Mouse (Mus musculus) heart, embryonic 13.5 days (tissue): ENCODE data around the gene Atp5c1. TPM values are rescaled to one million over a fixed set of nuclear protein-coding genes. Genes with fewer than 3 reads are reported as not detected.

Source experiments
- ATAC-seq: fragments of 200-750 bp; cut with Nextera tagmentation; 2 replicates; pipeline ENCODE4 v1.8.0; 2017; ENCODE audit warnings: moderate TSS enrichment; ENCODE audit not compliant: insufficient number of reproducible peaks, low FRiP score, low TSS enrichment; ENCODE audit errors: extremely low read depth
- H3K27ac ChIP-seq: fragments of 300-500 bp; sonication (generic); replicated peaks from 2 replicates; pipeline ENCODE4 v1.5.1; 2015; ENCODE audit warnings: moderate library complexity, mild to moderate bottlenecking, inconsistent platforms
- H3K27me3 ChIP-seq: fragments of 300-500 bp; sonication (generic); replicated peaks from 2 replicates; pipeline ENCODE4 v1.6.1; 2015; ENCODE audit warnings: mild to moderate bottlenecking, inconsistent platforms
- H3K36me3 ChIP-seq: fragments of 300-500 bp; sonication (generic); 2 replicates; pipeline ENCODE4 v1.6.1; 2015; ENCODE audit warnings: mild to moderate bottlenecking, inconsistent platforms
- H3K4me1 ChIP-seq: fragments of 300-500 bp; sonication (generic); 2 replicates; pipeline ENCODE4 v1.6.1; 2015; ENCODE audit warnings: inconsistent platforms
- H3K4me2 ChIP-seq: fragments of 300-500 bp; sonication (generic); 2 replicates; pipeline ENCODE4 v1.6.1; 2015; ENCODE audit warnings: inconsistent platforms, mild to moderate bottlenecking, moderate library complexity
- H3K4me3 ChIP-seq: fragments of 300-500 bp; sonication (generic); 2 replicates; pipeline ENCODE4 v1.5.1; 2015; ENCODE audit warnings: moderate library complexity, mild to moderate bottlenecking, inconsistent platforms
- H3K9ac ChIP-seq: fragments of 300-500 bp; sonication (generic); 2 replicates; pipeline ENCODE4 v1.6.1; 2015; ENCODE audit warnings: inconsistent platforms, mild to moderate bottlenecking, moderate library complexity
- H3K9me3 ChIP-seq: fragments of 300-500 bp; sonication (generic); 2 replicates; pipeline ENCODE4 v1.6.1; 2016; ENCODE audit warnings: inconsistent platforms
- WGBS: fragments of 180-500 bp; shearing (Covaris S2); methylation state at CpG from one replicate; pipeline ENCODE4 v1.1.7; 2015; ENCODE audit warnings: mixed read lengths; 5-methylcytosine and 5-hydroxymethylcytosine counted together
- polyA plus RNA-seq: library from polyadenylated mRNA; unstranded; fragments of >200 nt; fragmentation: Nextera tagmentation; extraction: Ambion mirVana; gene quantifications from 2 replicates; pipeline ENCODE4 v1.2.1, GENCODE M21; 2015

Gene Atp5c1
- polyA plus RNA-seq, 1 experiment from 2014 or later = 1,110 TPM

- WGBS = 85% methylated on average over 14 of the region's 14 CpGs
- peaks cover 45% of the 10 kb centered on the region for H3K36me3 ChIP-seq
- no peak overlapping the region for H3K4me3 ChIP-seq
- no peak for ATAC-seq
- H3K4me1 ChIP-seq = no peaks in the 10 kb centered on the region
- no peak overlapping the region for H3K9ac ChIP-seq
- H3K27me3 ChIP-seq = no peaks in the 10 kb centered on the region
- no peaks in the 10 kb centered on the region for H3K9me3 ChIP-seq
- no peak overlapping the region for H3K4me2 ChIP-seq
- H3K27ac ChIP-seq = no peak overlapping the region
Observed at GRCm38 (mm10) chr2:10094327-10095100, 14.2 kb upstream of the Atp5c1 start.

GRCm38 (mm10) chr2:10087256-10087850 is 7.0 kb upstream of the Atp5c1 start:
- 84% methylated on average over 8 of the region's 8 CpGs for WGBS
- Histone ChIP-seq H3K27me3 (no peaks in the 10 kb centered on the region), H3K4me3 (no peak overlapping the region), H3K9ac (no peak overlapping the region), H3K27ac (no peak overlapping the region), H3K9me3 (no peaks in the 10 kb centered on the region), H3K36me3 (peaks cover 78% of the 10 kb centered on the region), H3K4me2 (no peak overlapping the region), H3K4me1 (peaks cover 9% of the 10 kb centered on the region)
- ATAC-seq = no peak

GRCm38 (mm10) chr2:10082737-10083136 is 2.4 kb upstream of the Atp5c1 start:
- no peaks in the 10 kb centered on the region for H3K27me3 ChIP-seq
- H3K9ac ChIP-seq = no peak overlapping the region
- H3K4me2 ChIP-seq = no peak overlapping the region
- peaks cover 40% of the 10 kb centered on the region for H3K36me3 ChIP-seq
- ATAC-seq = no peak
- no peak overlapping the region for H3K4me3 ChIP-seq
- H3K9me3 ChIP-seq = no peaks in the 10 kb centered on the region
- H3K27ac ChIP-seq = no peak overlapping the region
- H3K4me1 ChIP-seq = peaks cover 35% of the 10 kb centered on the region
- WGBS = 70% methylated on average over 1 of the region's 1 CpGs

- no peak for ATAC-seq
- Histone ChIP-seq H3K9me3 (no peaks in the 10 kb centered on the region), H3K4me1 (peaks cover 46% of the 10 kb centered on the region), H3K27ac (no peak overlapping the region), H3K27me3 (no peaks in the 10 kb centered on the region), H3K4me2 (peak overlapping the region; percentile 88), H3K9ac (peak overlapping the region; percentile 88), H3K4me3 (peak overlapping the region; percentile 89), H3K36me3 (peaks cover 28% of the 10 kb centered on the region)
- 87% methylated on average over 5 of the region's 5 CpGs for WGBS
Observed at GRCm38 (mm10) chr2:10081453-10082080, 1.3 kb upstream of the Atp5c1 start.

- WGBS = under 1% methylated on average over 28 of the region's 28 CpGs
- Histone ChIP-seq H3K27me3 (no peaks in the 10 kb centered on the region), H3K27ac (peak overlapping the region; percentile 96), H3K9ac (peak overlapping the region; percentile 99), H3K4me2 (peak overlapping the region; percentile 80), H3K9me3 (no peaks in the 10 kb centered on the region), H3K36me3 (peaks cover 30% of the 10 kb centered on the region), H3K4me1 (peaks cover 60% of the 10 kb centered on the region), H3K4me3 (peak overlapping the region; percentile 89)
- peak; percentile 37; the same call in 1 of the 2 replicates for ATAC-seq
Observed at GRCm38 (mm10) chr2:10079745-10080309, 483 bp downstream of the Atp5c1 start.

- 79% methylated on average over 8 of the region's 8 CpGs for WGBS
- 0 out of 2 replicates have a peak overlapping the region, but pooled peaks have one; percentile 9 for H3K4me3 ChIP-seq
- H3K4me1 ChIP-seq = peaks cover 76% of the 10 kb centered on the region
Observed at GRCm38 (mm10) chr2:10076675-10077074, 3.6 kb downstream of the Atp5c1 start.

GRCm38 (mm10) chr2:10074470-10074869 is 5.8 kb downstream of the Atp5c1 start:
- H3K4me3 ChIP-seq = no peak overlapping the region
- no peak overlapping the region for H3K27ac ChIP-seq
- H3K36me3 ChIP-seq = peaks cover 53% of the 10 kb centered on the region
- 64% methylated on average over 7 of the region's 7 CpGs for WGBS
- H3K4me1 ChIP-seq = peaks cover 71% of the 10 kb centered on the region
- H3K9me3 ChIP-seq = no peaks in the 10 kb centered on the region
- no peak overlapping the region for H3K4me2 ChIP-seq
- no peaks in the 10 kb centered on the region for H3K27me3 ChIP-seq
- no peak overlapping the region for H3K9ac ChIP-seq
- no peak for ATAC-seq

More at GRCm38 (mm10) chr2:10076675-10077074, 3.6 kb downstream of the Atp5c1 start:
- H3K9me3 ChIP-seq = no peaks in the 10 kb centered on the region
- peaks cover 35% of the 10 kb centered on the region for H3K36me3 ChIP-seq
- H3K4me2 ChIP-seq = peak overlapping the region; percentile 80
- peak overlapping the region; percentile 56; the same call in 1 of the 2 replicates for H3K9ac ChIP-seq
- H3K27me3 ChIP-seq = no peaks in the 10 kb centered on the region
- no peak overlapping the region for H3K27ac ChIP-seq
- ATAC-seq = no peak

GRCm38 (mm10) chr2:10071751-10072150 is 8.6 kb downstream of the Atp5c1 start:
- ATAC-seq = no peak
- WGBS = 81% methylated on average over 7 of the region's 7 CpGs
- Histone ChIP-seq H3K9ac (no peak overlapping the region), H3K4me3 (no peak overlapping the region), H3K9me3 (no peaks in the 10 kb centered on the region), H3K4me1 (peaks cover 47% of the 10 kb centered on the region), H3K4me2 (no peak overlapping the region), H3K27me3 (no peaks in the 10 kb centered on the region), H3K36me3 (peaks cover 79% of the 10 kb centered on the region), H3K27ac (no peak overlapping the region)

GRCm38 (mm10) chr2:10058836-10059235 is 21.5 kb downstream of the Atp5c1 start:
- Histone ChIP-seq H3K36me3 (peaks cover 96% of the 10 kb centered on the region), H3K9ac (no peak overlapping the region), H3K4me2 (no peak overlapping the region), H3K9me3 (no peaks in the 10 kb centered on the region), H3K27me3 (no peaks in the 10 kb centered on the region), H3K27ac (no peak overlapping the region), H3K4me1 (peaks cover 5% of the 10 kb centered on the region; the same call in 1 of the 2 replicates), H3K4me3 (no peak overlapping the region)
- 81% methylated on average over 5 of the region's 5 CpGs for WGBS
- ATAC-seq = no peak

- H3K9me3 ChIP-seq = no peaks in the 10 kb centered on the region
- peaks cover 32% of the 10 kb centered on the region for H3K36me3 ChIP-seq
- H3K27ac ChIP-seq = no peak overlapping the region
- WGBS = 89% methylated on average over 1 of the region's 1 CpGs
- no peaks in the 10 kb centered on the region for H3K27me3 ChIP-seq
- no peak overlapping the region for H3K9ac ChIP-seq
- no peak for ATAC-seq
- H3K4me1 ChIP-seq = peaks cover 13% of the 10 kb centered on the region
- H3K4me2 ChIP-seq = no peak overlapping the region
- H3K4me3 ChIP-seq = no peak overlapping the region
Observed at GRCm38 (mm10) chr2:10051996-10052395, 28.3 kb downstream of the Atp5c1 start.

- no peaks in the 10 kb centered on the region for H3K27me3 ChIP-seq
- H3K4me1 ChIP-seq = peaks cover 15% of the 10 kb centered on the region
- H3K27ac ChIP-seq = no peak overlapping the region
- H3K9ac ChIP-seq = no peak overlapping the region
- no peaks in the 10 kb centered on the region for H3K9me3 ChIP-seq
- WGBS = 91% methylated on average over 3 of the region's 3 CpGs
- ATAC-seq = no peak
- peaks cover 22% of the 10 kb centered on the region for H3K36me3 ChIP-seq
- no peak overlapping the region for H3K4me3 ChIP-seq
- H3K4me2 ChIP-seq = no peak overlapping the region
Observed at GRCm38 (mm10) chr2:10050878-10051277, 29.4 kb downstream of the Atp5c1 start.
